In genomic region chr6:146955896-146956295, GRCm38 (mm10) we compare ENCODE assay signal across 8 mouse cellular contexts. TPM values are rescaled to one million over a fixed set of nuclear protein-coding genes. Genes with fewer than 3 reads are reported as not detected.
DNase-seq lines count a peak whose midpoint lies in the region; ATAC-seq and TF ChIP-seq lines count a peak whose summit lies in the region.

No protein-coding gene starts in this region.

- no peaks in the 10 kb centered on the region for H3K9me3 ChIP-seq in heart, embryonic 11.5 days (replicated peaks; ENCODE audit: control insufficient read depth, low read length)
- no peaks in the 10 kb centered on the region for H3K9me3 ChIP-seq in hindbrain, postnatal 0 days (ENCODE audit: low read length)
- no peaks in the 10 kb centered on the region for H3K9me3 ChIP-seq in midbrain, embryonic 12.5 days

- peak overlapping the region; percentile 27; the same call in 1 of the 2 replicates for H3K4me2 ChIP-seq in heart, embryonic 11.5 days
- no peak overlapping the region for H3K4me2 ChIP-seq in hindbrain, postnatal 0 days (ENCODE audit: low read depth, low read length)
- H3K4me2 ChIP-seq in midbrain, embryonic 12.5 days (replicated peaks): 0 out of 2 replicates have a peak overlapping the region, but pooled peaks have one; percentile 5

- H3K27me3 ChIP-seq in heart, embryonic 11.5 days (ENCODE audit: control insufficient read depth, insufficient read depth, low read length): no peaks in the 10 kb centered on the region
- no peaks in the 10 kb centered on the region for H3K27me3 ChIP-seq in hindbrain, postnatal 0 days (ENCODE audit: insufficient read depth, low read length)
- no peaks in the 10 kb centered on the region for H3K27me3 ChIP-seq in midbrain, embryonic 12.5 days

- no peak overlapping the region for H3K4me3 ChIP-seq in heart, embryonic 11.5 days (ENCODE audit: low read depth, low read length)
- no peak overlapping the region for H3K4me3 ChIP-seq in hindbrain, postnatal 0 days (ENCODE audit: low read length)
- H3K4me3 ChIP-seq in midbrain, embryonic 12.5 days: no peak overlapping the region

- H3K27ac ChIP-seq in heart, embryonic 11.5 days (ENCODE audit: low read depth, low read length): peak overlapping the region; percentile 50
- H3K27ac ChIP-seq in hindbrain, postnatal 0 days: no peak overlapping the region
- no peak overlapping the region for H3K27ac ChIP-seq in midbrain, embryonic 12.5 days (replicated peaks)

- 19% methylated on average over 12 of the region's 12 CpGs for WGBS in heart, embryonic 11.5 days (ENCODE audit: insufficient replicate concordance)
- WGBS in hindbrain, postnatal 0 days: 22% methylated on average over 12 of the region's 12 CpGs
- WGBS in midbrain, embryonic 12.5 days: 19% methylated on average over 12 of the region's 12 CpGs

- no peak for TF ChIP-seq CTCF in hindbrain, postnatal 0 days (IDR thresholded peaks at IDR 0.05; ENCODE audit: low read depth)

- no peak for DNase-seq in heart, postnatal 14 days
- peak; percentile 17 to 24 for DNase-seq in spleen, postnatal 36 days (ENCODE audit: low spot score in 2 of 2)
- no peak for DNase-seq in spleen, adult 12 weeks (ENCODE audit: low spot score)
- peak; percentile 16 for DNase-seq in hindbrain, postnatal 0 days (ENCODE audit: low spot score)
- DNase-seq in cerebellum, postnatal 25 days: no peak
- DNase-seq in adrenal gland, postnatal 4 days (ENCODE audit: low spot score in 2 of 2): no peak

- no peak overlapping the region for H3K9ac ChIP-seq in heart, embryonic 11.5 days (ENCODE audit: low read depth, low read length)
- no peak overlapping the region for H3K9ac ChIP-seq in hindbrain, postnatal 0 days (replicated peaks; ENCODE audit: low read length)
- no peak overlapping the region for H3K9ac ChIP-seq in midbrain, embryonic 12.5 days (replicated peaks)

- no peaks in the 10 kb centered on the region for H3K36me3 ChIP-seq in heart, embryonic 11.5 days (ENCODE audit: control insufficient read depth, insufficient read depth, low read length)
- no peaks in the 10 kb centered on the region for H3K36me3 ChIP-seq in hindbrain, postnatal 0 days (ENCODE audit: insufficient read depth, low read length)
- no peaks in the 10 kb centered on the region for H3K36me3 ChIP-seq in midbrain, embryonic 12.5 days

- ATAC-seq in heart, embryonic 11.5 days (replicated peaks; ENCODE audit: insufficient number of reproducible peaks, low FRiP score, low TSS enrichment): peak; percentile 79
- peak; percentile 56; the same call in 1 of the 2 replicates for ATAC-seq in hindbrain, postnatal 0 days
- ATAC-seq in midbrain, embryonic 12.5 days (ENCODE audit: low FRiP score, low read depth): peak; percentile 63; the same call in 1 of the 2 replicates

- H3K4me1 ChIP-seq in heart, embryonic 11.5 days (ENCODE audit: control insufficient read depth, insufficient read depth, low read length): peaks cover 21% of the 10 kb centered on the region
- H3K4me1 ChIP-seq in hindbrain, postnatal 0 days (ENCODE audit: insufficient read depth, low read length): no peaks in the 10 kb centered on the region
- H3K4me1 ChIP-seq in midbrain, embryonic 12.5 days: peaks cover 8% of the 10 kb centered on the region

- intact Hi-C loops in heart, postnatal 14 days (cut with DNase I): no loop called here

RNA-seq across cellular contexts. Expression of gene 1700034J05Rik, which starts 1.7 kb away (rescaled TPM):
- 0.21 and 0.42 TPM in 2 replicates for polyA plus RNA-seq in heart, embryonic 11.5 days (2014; fragmentation: Nextera tagmentation; extraction: Ambion mirVana)
- total RNA-seq in heart, postnatal 14 days (2021): not detected
- not detected in 2 replicates for total RNA-seq in hindbrain, postnatal 0 days (2014; rRNA removed)
- not detected in 2 replicates for polyA plus RNA-seq in hindbrain, postnatal 0 days (2015; fragmentation: Nextera tagmentation; extraction: Ambion mirVana)
- 0.15 TPM in 1 of 2 replicates, not detected in the other for polyA plus RNA-seq in midbrain, embryonic 12.5 days (2016; fragmentation: Nextera tagmentation; extraction: Ambion mirVana)
- not detected for total RNA-seq in adrenal gland, postnatal 4 days (2021)

Comparison
In these comparisons a context has a peak if more than half of its experiments do, and no peak if none do; other contexts are left out.
1. DNase-seq: peak in spleen, postnatal 36 days (2 of 2) and hindbrain, postnatal 0 days (single experiment); none in heart, postnatal 14 days (0 of 2), spleen, adult 12 weeks (single experiment), cerebellum, postnatal 25 days (0 of 2) and adrenal gland, postnatal 4 days (0 of 2).
2. Peak in every context shown above with its lines, with median percentiles within 50 percentile points of each other: ATAC-seq.